Mouse (Mus musculus): ENCODE data around the gene Unc5b. TPM values are rescaled to one million over a fixed set of nuclear protein-coding genes. Genes with fewer than 3 reads are reported as not detected.

The Unc5b gene
- total and polyA plus RNA-seq, 2 experiments from 2014 or later = 1.1 to 17.1 TPM

- no peak overlapping the region for H3K4me3 ChIP-seq (ENCODE audit: low read depth, low read length)
- DNase-seq (ENCODE audit: low spot score) (no peak), ATAC-seq (ENCODE audit: low FRiP score) (no peak)
- H3K4me1 ChIP-seq (ENCODE audit: insufficient read depth, low read length) = peaks cover 6% of the 10 kb centered on the region; the same call in 1 of the 2 replicates
- H3K36me3 ChIP-seq (ENCODE audit: insufficient read depth, low read length) = no peaks in the 10 kb centered on the region
- H3K9ac ChIP-seq (replicated peaks; ENCODE audit: low read length, poor library complexity, severe bottlenecking) = no peak overlapping the region
- H3K27me3 ChIP-seq (ENCODE audit: insufficient read depth, low read length) = no peaks in the 10 kb centered on the region; the same call in 1 of the 2 replicates
- WGBS = 81% methylated on average over 6 of the region's 6 CpGs
- no peak overlapping the region for H3K4me2 ChIP-seq (ENCODE audit: low read depth, low read length, poor library complexity, severe bottlenecking)
- H3K27ac ChIP-seq (ENCODE audit: low read depth, low read length) = no peak overlapping the region
- H3K9me3 ChIP-seq (ENCODE audit: low read length) = no peaks in the 10 kb centered on the region
- TF ChIP-seq CTCF (IDR thresholded peaks at IDR 0.05) = no peak
These were observed 106.9 kb downstream of the Unc5b start for GRCm38 (mm10) chr10:60724496-60724895.

DNA sequence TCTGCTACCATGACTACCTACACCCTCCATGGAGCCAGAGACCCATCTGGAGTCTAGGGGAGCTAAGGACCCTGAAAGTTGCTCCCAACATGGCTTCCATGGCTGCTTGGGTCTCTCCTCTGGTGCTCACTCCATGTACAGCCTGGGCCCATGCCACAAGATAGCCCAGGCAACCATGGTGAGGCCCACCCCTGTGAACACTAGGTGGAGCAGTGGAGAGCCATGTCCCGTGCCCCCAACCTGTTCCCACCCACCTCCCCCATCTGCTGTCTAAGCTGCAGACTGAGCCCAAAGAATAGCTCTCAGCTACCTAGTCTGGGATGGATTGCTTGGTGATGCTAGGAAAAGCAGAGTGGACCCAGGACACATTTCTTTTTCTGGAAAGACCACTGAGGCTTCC is 108.0 kb downstream of the Unc5b start:
- Histone ChIP-seq H3K27me3 (ENCODE audit: insufficient read depth, low read length) (no peaks in the 10 kb centered on the region), H3K9me3 (ENCODE audit: low read length) (no peaks in the 10 kb centered on the region), H3K4me3 (ENCODE audit: low read depth, low read length) (no peak overlapping the region), H3K9ac (replicated peaks; ENCODE audit: low read length, poor library complexity, severe bottlenecking) (no peak overlapping the region), H3K36me3 (ENCODE audit: insufficient read depth, low read length) (no peaks in the 10 kb centered on the region), H3K4me1 (ENCODE audit: insufficient read depth, low read length) (peaks cover 6% of the 10 kb centered on the region; the same call in 1 of the 2 replicates), H3K27ac (ENCODE audit: low read depth, low read length) (no peak overlapping the region), H3K4me2 (ENCODE audit: low read depth, low read length, poor library complexity, severe bottlenecking) (no peak overlapping the region)
- ATAC-seq (ENCODE audit: low FRiP score) (no peak), DNase-seq (ENCODE audit: low spot score) (no peak)
- TF ChIP-seq CTCF (IDR thresholded peaks at IDR 0.05) = no peak
- WGBS = 42% methylated on average over 1 of the region's 1 CpGs

GRCm38 (mm10) chr10:60721640-60722039 is 109.7 kb downstream of the Unc5b start:
- DNase-seq (ENCODE audit: low spot score) = no peak
- no peak overlapping the region for H3K27ac ChIP-seq (ENCODE audit: low read depth, low read length)
- WGBS = 31% methylated on average over 12 of the region's 12 CpGs

DNA sequence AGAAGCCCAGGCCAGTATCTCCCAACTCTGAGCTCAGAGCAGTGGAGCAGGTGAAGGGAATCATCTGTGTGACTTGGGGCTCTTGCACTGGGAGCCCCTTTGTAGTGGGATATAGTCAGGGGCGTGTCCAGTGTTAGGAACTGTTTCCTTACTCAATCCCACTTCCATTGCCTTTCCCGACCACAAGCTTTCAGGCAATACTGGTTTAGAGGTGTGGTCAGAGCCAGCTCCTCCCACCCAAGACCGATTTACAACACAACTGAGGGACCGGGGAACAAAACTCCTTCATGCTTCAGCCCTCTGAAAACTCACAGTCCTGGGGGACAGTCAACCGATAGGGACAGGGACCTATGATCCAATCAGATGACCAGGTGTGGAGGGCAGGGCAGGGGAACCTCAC is 110.9 kb downstream of the Unc5b start:
- 85% methylated on average over 5 of the region's 5 CpGs for WGBS
- no peak for ATAC-seq (ENCODE audit: low FRiP score)

More at GRCm38 (mm10) chr10:60721640-60722039, 109.7 kb downstream of the Unc5b start:
- H3K4me1 ChIP-seq (ENCODE audit: insufficient read depth, low read length) = no peaks in the 10 kb centered on the region
- no peak overlapping the region for H3K4me3 ChIP-seq (ENCODE audit: low read depth, low read length)
- H3K4me2 ChIP-seq (ENCODE audit: low read depth, low read length, poor library complexity, severe bottlenecking) = no peak overlapping the region
- no peaks in the 10 kb centered on the region for H3K36me3 ChIP-seq (ENCODE audit: insufficient read depth, low read length)
- H3K27me3 ChIP-seq (ENCODE audit: insufficient read depth, low read length) = no peaks in the 10 kb centered on the region
- ATAC-seq (ENCODE audit: low FRiP score) = no peak
- TF ChIP-seq CTCF (IDR thresholded peaks at IDR 0.05) = no peak
- H3K9ac ChIP-seq (replicated peaks; ENCODE audit: low read length, poor library complexity, severe bottlenecking) = no peak overlapping the region
- no peaks in the 10 kb centered on the region for H3K9me3 ChIP-seq (ENCODE audit: low read length)

GRCm38 (mm10) chr10:60718491-60718890 is 112.9 kb downstream of the Unc5b start:
- no peak overlapping the region for H3K4me2 ChIP-seq (ENCODE audit: low read depth, low read length, poor library complexity, severe bottlenecking)
- H3K9ac ChIP-seq (replicated peaks; ENCODE audit: low read length, poor library complexity, severe bottlenecking) = no peak overlapping the region
- no peaks in the 10 kb centered on the region for H3K4me1 ChIP-seq (ENCODE audit: insufficient read depth, low read length)
- no peak overlapping the region for H3K27ac ChIP-seq (ENCODE audit: low read depth, low read length)
- DNase-seq (ENCODE audit: low spot score) = no peak
- WGBS = 85% methylated on average over 2 of the region's 2 CpGs
- no peak for TF ChIP-seq CTCF (IDR thresholded peaks at IDR 0.05)
- H3K36me3 ChIP-seq (ENCODE audit: insufficient read depth, low read length) = peaks cover 11% of the 10 kb centered on the region
- H3K27me3 ChIP-seq (ENCODE audit: insufficient read depth, low read length) = no peaks in the 10 kb centered on the region
- H3K9me3 ChIP-seq (ENCODE audit: low read length) = peaks cover 4% of the 10 kb centered on the region; the same call in 1 of the 2 replicates
- no peak overlapping the region for H3K4me3 ChIP-seq (ENCODE audit: low read depth, low read length)
- no peak for ATAC-seq (ENCODE audit: low FRiP score)

More for the DNA sequence above, 110.9 kb downstream of the Unc5b start:
- H3K4me2 ChIP-seq (ENCODE audit: low read depth, low read length, poor library complexity, severe bottlenecking) = no peak overlapping the region
- H3K27ac ChIP-seq (ENCODE audit: low read depth, low read length) = no peak overlapping the region
- no peak overlapping the region for H3K9ac ChIP-seq (replicated peaks; ENCODE audit: low read length, poor library complexity, severe bottlenecking)
- H3K4me3 ChIP-seq (ENCODE audit: low read depth, low read length) = no peak overlapping the region
- TF ChIP-seq CTCF (IDR thresholded peaks at IDR 0.05) = no peak
- H3K36me3 ChIP-seq (ENCODE audit: insufficient read depth, low read length) = peaks cover 7% of the 10 kb centered on the region
- H3K27me3 ChIP-seq (ENCODE audit: insufficient read depth, low read length) = no peaks in the 10 kb centered on the region
- no peaks in the 10 kb centered on the region for H3K4me1 ChIP-seq (ENCODE audit: insufficient read depth, low read length)
- no peaks in the 10 kb centered on the region for H3K9me3 ChIP-seq (ENCODE audit: low read length)
- no peak for DNase-seq (ENCODE audit: low spot score)

DNA sequence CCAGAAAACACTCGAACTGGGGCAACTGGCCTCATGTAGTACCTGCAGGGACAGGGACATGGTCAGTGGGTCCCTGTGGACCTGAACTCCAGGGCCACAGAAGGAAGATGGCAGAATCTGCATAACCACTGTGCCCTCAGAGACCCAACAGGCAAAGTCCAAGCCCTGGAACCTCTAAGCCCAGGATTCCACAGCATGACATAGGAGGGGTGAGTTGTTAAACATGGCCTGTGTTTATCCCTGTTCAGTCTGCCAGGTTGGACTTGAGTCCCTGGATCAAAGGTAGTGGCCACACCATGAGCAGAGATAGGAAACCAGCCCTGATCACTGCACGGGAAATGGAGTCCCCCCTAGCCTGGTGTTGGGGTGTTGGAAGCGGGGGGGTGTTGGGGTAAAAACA is 114.9 kb downstream of the Unc5b start:
- H3K36me3 ChIP-seq (ENCODE audit: insufficient read depth, low read length) = peaks cover 11% of the 10 kb centered on the region
- no peaks in the 10 kb centered on the region for H3K4me1 ChIP-seq (ENCODE audit: insufficient read depth, low read length)
- peaks cover 4% of the 10 kb centered on the region; the same call in 1 of the 2 replicates for H3K9me3 ChIP-seq (ENCODE audit: low read length)
- H3K27me3 ChIP-seq (ENCODE audit: insufficient read depth, low read length) = no peaks in the 10 kb centered on the region
- H3K4me2 ChIP-seq (ENCODE audit: low read depth, low read length, poor library complexity, severe bottlenecking) = no peak overlapping the region
- DNase-seq (ENCODE audit: low spot score) (no peak), ATAC-seq (ENCODE audit: low FRiP score) (no peak)
- no peak for TF ChIP-seq CTCF (IDR thresholded peaks at IDR 0.05)
- 94% methylated on average over 3 of the region's 3 CpGs for WGBS
- H3K27ac ChIP-seq (ENCODE audit: low read depth, low read length) = no peak overlapping the region
- H3K4me3 ChIP-seq (ENCODE audit: low read depth, low read length) = no peak overlapping the region
- H3K9ac ChIP-seq (replicated peaks; ENCODE audit: low read length, poor library complexity, severe bottlenecking) = no peak overlapping the region

Other genes starting within 250 kb of the Unc5b start
- 20.8 and 24.7 TPM in 2 replicates for gene Cdh23, start 135.1 kb downstream of the Unc5b start, total RNA-seq (2014; rRNA removed)
- gene Cdh23, start 135.1 kb downstream of the Unc5b start, polyA plus RNA-seq (2015; fragmentation: Nextera tagmentation; extraction: Ambion mirVana) = 4.4 and 4.8 TPM in 2 replicates
- gene Slc29a3, start 78.8 kb downstream of the Unc5b start, total RNA-seq (2014; rRNA removed) = 7.3 and 7.8 TPM in 2 replicates
- gene Slc29a3, start 78.8 kb downstream of the Unc5b start, polyA plus RNA-seq (2015; fragmentation: Nextera tagmentation; extraction: Ambion mirVana) = 6.9 and 8.5 TPM in 2 replicates